Mouse (Mus musculus): ENCODE measurements around the gene Tns3. TPM values are rescaled to one million over a fixed set of nuclear protein-coding genes. Genes with fewer than 3 reads are reported as not detected.

Tns3 gene
- polyA plus RNA-seq, 1 experiment from 2014 or later: 10.5 TPM

- no peak for ATAC-seq
- no peaks in the 10 kb centered on the region for H3K36me3 ChIP-seq (ENCODE audit: control insufficient read depth, insufficient read depth)
- TF ChIP-seq CTCF (IDR thresholded peaks at IDR 0.05; ENCODE audit: low read depth): no peak
- 80% methylated on average over 7 of the region's 7 CpGs for WGBS
- no peak overlapping the region for H3K27ac ChIP-seq (ENCODE audit: low read depth, low read length)
- no peaks in the 10 kb centered on the region for H3K27me3 ChIP-seq (replicated peaks; ENCODE audit: control insufficient read depth, insufficient read depth, low read length)
- no peak overlapping the region for H3K4me2 ChIP-seq (replicated peaks; ENCODE audit: low read depth)
- H3K4me1 ChIP-seq (replicated peaks; ENCODE audit: control insufficient read depth, insufficient read depth, low read length): no peaks in the 10 kb centered on the region
- H3K4me3 ChIP-seq (ENCODE audit: low read depth, low read length): no peak overlapping the region
- H3K9ac ChIP-seq (ENCODE audit: low read depth, low read length): no peak overlapping the region
- no peaks in the 10 kb centered on the region for H3K9me3 ChIP-seq (ENCODE audit: control insufficient read depth)
Measured at GRCm38 (mm10) chr11:8385891-8386405, 278.4 kb downstream of the Tns3 start.

Data from intestine, postnatal 0 days (tissue).